Mouse (Mus musculus) left cerebral cortex, postnatal 4 days (tissue): ENCODE measurements around the gene Glrx2. TPM values are rescaled to one million over a fixed set of nuclear protein-coding genes. Genes with fewer than 3 reads are reported as not detected.
"Not testable (repeated sequence)": the region's sequence is repeated elsewhere in the genome, so short reads cannot be mapped to it uniquely, and the experiment has no call there.

Source experiments
- DNase-seq: peaks from one replicate; pipeline ENCODE4 v3.0.0-alpha.2; 2022
- intact Hi-C: fragments of 180-260 bp; cut with DNase I; formaldehyde crosslinking; loops from one replicate; pipeline ENCODE4 v1.15.1; 2025
- total RNA-seq, 2 experiments: library from RNA; stranded (reverse); gene quantifications; 2 replicates each; pipeline ENCODE4 v1.2.3; 2021

Gene Glrx2
- 100 to 1,000 TPM in 1 of 2 experiments, 10 to 100 TPM in 1; 93.4 to 104 TPM for total RNA-seq

DNA sequence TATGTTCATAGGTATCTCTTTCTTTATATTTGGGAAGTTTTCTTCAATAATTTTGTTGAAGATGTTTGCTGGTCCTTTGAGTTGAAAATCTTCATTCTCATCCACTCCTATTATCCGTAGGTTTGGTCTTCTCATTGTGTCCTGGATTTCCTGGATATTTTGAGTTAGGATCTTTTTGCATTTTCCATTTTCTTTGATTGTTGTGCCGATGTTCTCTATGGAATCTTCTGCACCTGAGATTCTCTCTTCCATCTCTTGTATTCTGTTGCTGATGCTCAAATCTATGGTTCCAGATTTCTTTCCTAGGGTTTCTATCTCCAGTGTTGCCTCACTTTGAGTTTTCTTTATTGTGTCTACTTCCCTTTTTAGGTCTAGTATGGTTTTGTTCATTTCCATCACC, at the start of gene Glrx2:
Gene Glrx2 (plus strand): TSS at position 301 of the 400 bp plus-strand sequence.
- DNase-seq, intact Hi-C loops: not testable (repeated sequence)

DNA sequence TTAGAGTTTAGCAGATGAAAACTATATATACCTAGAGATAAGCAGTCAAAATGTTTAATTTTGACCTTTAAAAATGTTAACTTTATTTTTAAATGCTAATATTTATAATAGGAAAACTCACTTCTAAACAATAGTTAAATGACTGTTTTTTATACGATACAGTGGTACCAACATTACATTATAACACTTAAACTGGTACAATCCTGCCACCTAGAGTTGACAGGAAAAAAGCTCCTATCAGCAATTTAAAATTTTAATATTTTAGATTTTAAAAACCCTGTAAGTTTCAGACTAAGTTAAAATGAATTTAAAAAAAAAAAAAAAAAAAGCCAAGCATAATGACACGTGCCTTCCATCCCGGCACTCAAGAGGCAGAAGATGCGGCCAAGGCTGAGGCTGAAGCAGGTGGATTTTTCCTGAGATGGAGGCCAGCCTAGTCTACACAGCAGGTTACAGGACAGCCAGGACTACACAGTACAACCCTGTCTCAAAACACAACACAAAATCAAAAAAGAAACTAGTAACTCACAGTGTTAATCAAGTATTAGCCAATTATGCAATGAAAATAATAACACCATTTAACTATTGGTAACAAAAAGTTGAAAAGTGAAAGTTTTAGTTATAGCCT, 40.3 kb upstream of the Glrx2 start:
- DNase-seq = no peak
- intact Hi-C loops = no loop called here

DNA sequence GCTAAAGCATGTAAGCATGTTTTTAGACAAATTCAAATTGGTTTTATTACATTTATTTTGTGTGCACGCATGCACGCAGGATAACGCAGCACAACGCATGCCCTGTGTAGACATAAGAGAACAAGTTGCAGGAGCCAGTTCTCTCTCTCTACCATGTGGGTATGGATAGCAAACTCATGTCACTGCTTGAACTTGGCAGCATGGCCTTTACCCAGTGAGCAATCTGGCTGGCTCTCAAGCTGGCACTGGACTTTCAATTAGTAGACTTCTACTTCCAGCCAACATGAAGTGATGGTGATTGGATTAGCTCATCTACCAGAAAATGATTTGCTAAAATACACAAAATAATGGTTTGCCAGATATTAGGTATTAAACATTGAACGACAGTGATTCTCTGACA, 35.0 kb upstream of the Glrx2 start:
- intact Hi-C loops = no loop called here
- DNase-seq = peak; percentile 85

DNA sequence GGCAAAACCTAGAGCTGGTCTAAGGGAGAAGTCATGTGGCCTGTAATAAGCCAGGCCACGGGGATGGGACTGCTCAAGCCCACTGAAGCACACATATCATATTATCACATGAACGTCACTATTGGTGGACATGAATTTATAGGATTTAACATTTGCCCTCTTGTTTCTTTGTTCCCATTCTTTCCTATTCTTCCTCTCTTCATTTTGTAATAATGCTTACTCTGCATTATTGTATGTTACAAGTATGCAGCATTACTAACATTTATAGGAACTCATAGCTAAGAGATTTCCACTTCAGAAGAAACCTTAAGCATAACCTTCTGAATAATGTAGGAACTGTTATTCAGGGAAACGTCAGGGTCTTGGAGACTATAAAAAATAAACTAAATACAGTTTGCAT, 31.3 kb upstream of the Glrx2 start:
- intact Hi-C loops = no loop called here
- no peak for DNase-seq

DNA sequence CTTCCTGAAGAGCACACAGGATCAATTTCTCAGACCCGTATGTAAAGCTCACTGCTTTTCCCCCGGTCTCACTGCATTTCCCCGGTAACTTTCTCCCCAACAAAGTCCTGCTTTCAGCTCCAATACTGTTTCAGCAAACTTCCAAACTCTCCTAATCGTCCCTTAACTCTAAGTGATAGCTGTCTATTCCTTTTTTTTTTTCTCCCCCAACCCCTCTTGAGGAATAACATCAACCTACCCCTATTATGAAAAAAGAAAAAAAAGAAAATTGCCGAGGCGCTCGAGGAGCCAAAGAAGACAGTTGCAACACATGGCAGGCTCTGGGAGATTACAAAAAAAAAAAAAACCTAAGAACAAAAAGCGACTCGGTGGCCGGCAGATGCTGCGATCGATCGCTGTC, 14.4 kb upstream of the Glrx2 start:
- no peak for DNase-seq
- intact Hi-C loops = no loop called here

DNA sequence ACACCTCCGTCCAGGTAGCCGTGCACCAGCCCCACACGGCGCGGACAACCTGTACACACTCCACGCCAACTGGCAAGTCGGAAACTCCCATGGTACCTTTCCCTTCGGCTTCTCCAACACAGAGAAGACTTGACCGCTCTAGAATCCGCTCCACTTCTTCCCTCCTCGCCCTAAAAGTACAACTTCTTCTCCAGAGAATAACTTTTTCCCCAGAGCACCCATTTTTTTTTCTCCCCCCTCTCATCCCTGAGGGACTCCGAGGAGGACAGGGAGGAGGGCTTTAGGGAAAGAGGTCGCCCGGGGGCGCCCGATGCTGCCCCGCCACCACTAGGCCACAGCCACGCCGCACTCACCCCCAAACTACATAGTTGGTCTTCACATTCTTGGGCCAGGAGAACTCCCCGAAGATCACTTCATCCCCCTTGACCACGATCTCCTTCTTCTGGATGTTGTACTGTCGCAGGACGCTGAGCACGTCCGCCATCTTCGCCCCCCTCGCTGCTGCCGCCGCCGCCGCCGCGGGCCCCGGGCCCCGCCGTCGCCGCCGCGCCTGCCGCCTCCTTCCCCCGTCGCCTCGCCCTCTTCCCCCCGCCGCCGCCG, 13.9 kb upstream of the Glrx2 start:
- intact Hi-C loops = no loop called here

DNA sequence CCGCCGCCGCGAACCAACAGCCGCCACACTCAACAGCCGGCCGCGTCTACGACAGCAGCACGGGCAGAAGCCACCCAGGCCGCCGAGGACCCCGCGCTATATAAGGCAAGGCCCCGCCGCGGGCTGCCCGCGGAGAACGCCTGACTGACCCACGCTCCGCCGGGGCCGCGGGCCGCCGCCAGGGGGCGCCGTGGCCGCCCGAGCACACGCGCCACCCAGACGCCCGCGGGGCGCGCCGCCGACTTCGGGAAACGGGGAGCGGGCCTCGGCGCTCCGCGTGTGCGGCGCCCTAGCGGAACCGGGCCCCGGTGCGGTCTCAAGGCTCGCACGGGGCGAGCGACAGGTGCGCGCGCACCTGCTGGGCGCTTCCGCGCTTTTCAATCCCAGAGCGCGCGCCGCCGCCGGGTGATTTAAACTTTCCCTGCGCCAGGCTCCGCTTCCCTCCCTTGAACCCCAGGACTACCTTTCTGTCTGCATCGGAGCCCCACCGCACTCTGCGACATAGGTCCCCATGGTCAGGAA, 13.3 kb upstream of the Glrx2 start, which contains the start of gene Cdc73:
Gene Cdc73 (minus strand): TSS at position 153 of the 522 bp plus-strand sequence.
- intact Hi-C loops = no loop called here
- DNase-seq = peak; percentile 93

More for the DNA sequence above, 13.9 kb upstream of the Glrx2 start:
- DNase-seq = peak; percentile 18

DNA sequence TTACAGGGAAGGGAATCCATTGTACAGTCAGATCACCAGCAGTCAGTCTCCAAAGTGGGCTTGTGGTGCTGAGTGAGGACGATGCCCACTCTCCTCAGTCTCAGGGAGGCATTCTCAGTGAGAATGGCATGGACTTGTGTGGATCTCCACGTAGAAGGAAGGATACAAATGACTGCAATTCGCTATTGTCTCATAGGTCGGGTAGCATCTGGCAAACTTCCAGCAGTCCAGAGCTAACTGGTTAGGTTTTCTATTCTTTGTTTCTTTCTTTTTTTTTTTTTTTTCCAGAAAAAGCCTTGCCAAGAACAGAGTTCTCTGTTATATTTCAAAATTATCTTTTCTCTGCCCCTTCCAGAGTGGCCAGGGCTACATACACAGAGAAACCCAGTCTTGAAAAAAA, 9.1 kb upstream of the Glrx2 start:
- intact Hi-C loops = no loop called here
- peak; percentile 3 for DNase-seq

DNA sequence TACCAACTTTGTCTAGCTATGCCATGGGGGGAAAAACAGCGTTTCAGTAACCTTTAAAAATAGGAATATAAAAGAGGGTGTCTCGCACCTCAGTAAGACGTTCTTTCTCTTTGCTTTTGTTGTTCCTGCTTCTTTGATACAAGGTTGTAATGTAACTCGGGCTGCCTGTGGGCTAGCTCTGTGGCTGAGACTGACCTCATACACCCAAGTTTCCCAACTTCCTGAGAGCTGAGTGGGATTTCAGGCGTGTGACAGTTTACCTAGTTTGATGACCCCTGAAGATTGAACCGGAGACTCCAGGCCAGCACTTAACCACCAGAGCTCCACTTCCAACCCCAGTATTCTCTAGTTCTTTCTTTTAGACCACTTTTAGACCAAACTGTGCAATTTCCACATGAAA, 7.8 kb upstream of the Glrx2 start:
- intact Hi-C loops = no loop called here
- DNase-seq = no peak

DNA sequence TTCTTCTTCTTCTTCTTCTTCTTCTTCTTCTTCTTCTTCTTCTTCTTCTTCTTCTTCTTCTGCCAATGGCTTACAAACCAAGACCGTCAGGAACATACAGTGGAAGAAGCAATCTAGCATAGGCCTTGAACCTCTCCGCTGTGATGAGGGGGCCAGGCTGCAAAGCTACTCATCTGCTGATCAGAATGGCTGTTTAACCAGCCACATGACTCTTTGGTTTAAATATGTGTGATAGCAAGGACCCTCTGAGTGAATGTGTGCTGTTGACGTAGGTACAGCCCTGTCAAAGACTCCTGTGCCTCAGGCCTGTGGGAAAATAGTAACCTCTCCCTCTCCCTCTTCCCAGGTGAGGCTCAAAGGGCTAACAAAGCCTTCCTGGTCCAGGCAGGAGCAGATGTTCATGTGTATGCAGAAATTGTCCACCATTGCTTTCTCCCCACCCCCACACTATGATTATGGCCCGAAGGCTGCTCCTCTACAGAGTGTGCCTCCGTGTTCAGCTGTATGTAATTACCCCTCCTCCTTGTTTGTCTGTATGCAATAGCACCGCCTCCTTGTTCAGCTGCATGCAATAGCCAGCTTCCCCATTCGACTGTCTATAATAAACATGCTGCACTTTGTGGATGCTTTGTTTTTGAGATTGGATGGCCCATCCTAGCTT, 6.0 kb upstream of the Glrx2 start:
- intact Hi-C loops = no loop called here
- DNase-seq = no peak

DNA sequence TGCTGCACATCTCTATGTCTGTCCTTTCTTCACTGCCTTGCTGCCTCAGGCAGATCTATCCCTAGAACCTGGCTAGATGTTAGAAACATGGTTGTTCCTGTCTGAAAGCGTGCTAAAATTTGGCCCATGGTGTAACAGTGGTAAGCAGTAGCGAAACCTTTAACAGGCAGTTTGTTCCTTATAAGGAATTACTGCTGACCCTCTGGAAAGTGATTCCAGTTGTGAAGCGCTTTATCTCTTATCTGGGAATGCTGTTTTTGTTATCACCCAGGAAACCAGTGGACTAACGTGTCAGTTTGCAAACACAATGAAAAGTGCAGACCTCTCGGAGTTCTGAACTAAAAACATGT, 5.5 kb upstream of the Glrx2 start:
- intact Hi-C loops = no loop called here
- DNase-seq = no peak

DNA sequence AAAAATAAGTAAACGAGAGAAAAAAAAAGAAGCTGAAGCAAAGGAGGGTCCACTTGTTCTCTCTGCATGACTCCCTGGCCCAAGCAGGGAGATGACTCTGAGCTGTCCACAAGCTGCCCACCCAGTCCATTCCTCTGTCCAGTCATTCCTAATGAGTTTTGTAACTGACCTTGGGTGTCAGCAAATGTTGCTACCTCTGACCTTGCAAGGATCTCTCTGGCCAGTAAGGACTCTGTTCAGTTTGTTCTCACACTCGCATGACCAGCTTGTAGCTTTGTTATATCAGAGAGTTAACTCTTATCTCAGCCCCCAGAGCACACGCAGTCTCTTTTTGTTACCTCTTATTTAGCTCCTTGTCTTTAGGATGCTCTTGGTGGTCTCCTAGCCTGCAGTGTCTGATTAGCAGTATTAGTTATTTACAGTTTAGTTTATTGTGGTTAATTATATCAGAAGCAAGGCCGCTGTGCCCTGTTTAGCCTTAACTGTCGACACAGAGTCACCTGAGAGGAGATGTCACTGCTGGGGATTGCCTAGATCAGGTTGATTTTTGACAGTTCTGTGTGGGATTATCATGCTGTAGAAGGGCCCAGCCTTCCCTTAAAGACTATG, 8.4 kb downstream of the Glrx2 start:
- intact Hi-C loops = no loop called here
- no peak for DNase-seq

DNA sequence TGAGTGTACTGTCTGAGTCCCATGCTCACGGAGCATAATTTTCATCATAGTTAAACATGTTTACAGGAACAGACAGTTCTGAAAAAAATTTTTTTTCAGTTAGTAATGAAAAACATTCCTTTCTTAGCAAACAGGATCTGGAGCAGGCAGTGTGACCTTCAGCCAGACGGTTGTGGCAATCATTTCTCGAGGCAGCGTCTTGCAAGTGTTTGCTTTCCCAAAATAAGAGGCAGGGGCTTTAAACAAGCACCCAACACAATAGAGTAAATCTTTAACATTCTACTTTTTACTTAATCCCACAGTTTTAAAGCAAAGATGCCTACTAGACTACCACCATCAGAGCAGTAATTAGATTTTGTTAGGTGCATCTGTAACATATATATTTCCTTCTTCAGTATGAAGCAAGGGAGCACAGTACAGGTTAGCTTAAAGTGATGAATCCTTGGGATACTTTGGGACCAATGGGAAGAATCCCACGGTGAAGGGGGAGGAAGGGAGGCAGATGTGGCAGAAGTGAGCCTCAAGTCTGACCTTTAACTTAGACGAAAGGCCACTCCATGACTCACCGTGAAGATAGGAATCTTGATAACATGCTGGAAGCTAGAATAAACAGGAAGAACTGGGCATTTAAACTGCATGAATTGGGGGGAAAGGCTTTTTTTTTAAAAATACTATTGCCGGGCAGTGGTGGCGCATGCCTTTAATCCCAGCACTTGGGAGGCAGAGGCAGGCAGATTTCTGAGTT, 11.7 kb downstream of the Glrx2 start:
- no peak for DNase-seq
- intact Hi-C loops = no loop called here

DNA sequence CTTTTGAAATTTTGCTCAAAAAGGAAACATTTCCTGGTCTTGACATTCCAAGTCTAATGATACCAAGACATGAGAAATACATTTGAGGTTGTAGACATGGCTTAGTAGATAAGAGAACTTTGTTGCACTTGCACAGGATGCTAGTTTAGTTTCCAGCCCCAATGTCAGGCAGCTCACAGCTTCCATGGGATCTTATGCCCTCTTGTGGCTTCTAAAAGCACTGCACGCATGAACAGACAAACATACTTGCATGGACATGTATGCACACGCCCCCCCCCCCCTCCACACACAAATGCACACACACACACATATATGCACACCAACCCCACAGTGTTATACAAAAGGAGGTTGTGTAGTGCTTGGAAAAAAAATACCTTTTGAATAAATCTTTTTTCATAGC, 14.8 kb downstream of the Glrx2 start:
- DNase-seq = no peak
- intact Hi-C loops = no loop called here

DNA sequence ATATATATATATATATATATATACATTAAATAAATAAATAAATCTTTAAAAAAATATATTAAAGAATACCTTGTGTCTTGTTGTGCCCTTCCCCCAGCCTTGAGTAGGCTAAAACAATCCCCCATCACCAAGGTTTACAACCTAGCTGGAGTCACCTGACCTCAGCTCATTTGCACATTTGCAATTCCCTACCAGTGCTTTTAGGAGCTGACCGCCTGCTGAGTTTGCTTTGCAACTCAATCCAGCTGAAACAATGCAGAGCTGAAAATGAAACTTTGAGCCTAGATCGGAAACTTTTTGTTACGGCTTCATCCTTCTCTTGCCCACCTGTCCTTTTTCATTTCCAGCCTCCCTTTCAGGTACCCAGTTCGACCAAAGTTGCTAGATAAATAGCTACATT, 15.6 kb downstream of the Glrx2 start:
- DNase-seq = no peak
- intact Hi-C loops = no loop called here

DNA sequence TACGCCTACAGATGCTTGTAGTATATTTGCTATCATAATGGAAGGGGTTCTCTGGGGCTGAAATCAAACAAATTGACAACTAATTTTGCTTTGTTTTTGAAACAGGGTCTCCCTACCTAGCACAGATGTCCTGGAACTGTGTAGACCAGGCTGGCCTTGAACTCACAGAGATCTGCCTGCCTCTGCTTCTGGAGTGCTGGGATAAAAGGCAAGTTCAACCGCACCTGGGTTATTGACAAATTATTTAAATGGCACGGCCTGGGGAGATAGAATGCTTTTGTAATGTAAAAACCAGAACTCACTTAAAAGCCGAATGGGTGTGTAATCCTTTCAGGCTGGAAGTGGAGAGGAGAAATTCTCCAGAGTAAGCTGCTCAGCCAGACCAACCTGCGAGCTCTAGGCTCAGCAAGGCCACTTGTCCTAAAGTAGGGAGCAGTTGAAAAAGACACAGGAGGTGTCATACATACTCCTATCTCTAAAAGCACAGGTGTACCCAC, 17.8 kb downstream of the Glrx2 start:
- no peak for DNase-seq
- intact Hi-C loops = no loop called here

DNA sequence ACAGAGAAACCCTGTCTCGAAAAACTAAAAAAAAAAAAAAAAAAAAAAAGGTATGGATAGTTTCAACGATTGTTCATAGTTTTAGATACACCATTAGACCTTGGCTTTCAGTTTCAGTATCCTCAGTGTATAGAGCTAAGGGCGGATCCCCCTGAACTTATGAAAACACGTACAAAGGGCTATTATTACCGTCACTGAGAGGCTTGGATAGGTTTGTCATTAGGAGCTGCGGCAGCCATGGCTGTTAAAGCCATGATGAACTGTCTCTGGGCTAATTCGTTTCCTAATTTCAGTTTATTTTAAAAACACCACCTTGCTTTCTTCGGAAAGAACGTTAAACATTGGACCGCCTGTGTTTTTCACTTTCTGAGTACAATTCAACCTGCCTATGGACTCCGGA, 22.7 kb downstream of the Glrx2 start:
- DNase-seq = no peak
- intact Hi-C loops = no loop called here

DNA sequence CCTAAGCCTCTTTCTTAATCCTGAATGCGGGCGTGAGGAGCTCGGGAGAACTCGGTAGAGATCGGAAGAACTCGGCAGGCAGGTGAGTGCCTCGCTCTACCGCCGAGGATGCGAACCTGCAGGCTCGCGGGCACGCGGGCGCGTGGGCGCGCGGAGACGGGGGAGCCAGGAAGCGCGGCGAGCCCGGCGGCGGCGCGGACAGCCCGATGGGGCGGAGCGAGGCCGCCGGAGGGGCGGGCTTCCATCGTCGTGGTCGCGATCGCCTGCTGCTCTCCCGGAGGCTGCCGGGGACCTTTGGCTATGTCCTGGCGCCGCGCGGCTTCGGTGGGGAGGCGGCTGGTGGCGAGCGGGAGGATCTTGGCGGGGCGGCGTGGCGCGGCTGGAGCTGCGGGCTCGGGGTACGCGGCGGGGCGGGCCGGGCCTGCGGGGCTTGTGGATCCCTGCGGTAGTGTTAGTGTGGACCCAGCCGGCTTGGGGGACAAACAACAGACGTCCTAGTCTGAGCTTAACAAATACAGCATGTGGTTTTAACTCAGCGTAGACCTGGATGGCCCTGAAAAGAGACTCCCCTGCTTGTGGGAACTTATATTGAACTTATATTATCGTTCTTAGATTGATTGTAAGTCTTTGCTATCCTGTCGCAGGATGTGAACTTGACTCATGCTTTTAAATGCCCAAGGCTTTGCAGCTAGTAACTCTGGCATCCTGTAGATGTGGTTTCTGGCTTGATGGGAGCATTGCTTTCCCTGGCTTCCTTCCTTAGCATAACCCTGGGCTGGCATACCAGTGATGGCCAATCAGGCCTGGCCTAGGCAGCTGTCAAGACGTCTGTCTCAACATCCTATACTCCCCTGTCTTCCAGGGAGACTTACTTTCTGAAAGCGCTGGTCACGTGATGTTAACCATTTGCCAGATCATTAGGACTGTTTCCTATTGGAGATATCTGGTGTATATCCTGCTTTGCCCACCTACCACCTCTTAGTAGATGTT, 23.5 kb downstream of the Glrx2 start:
- peak; percentile 87 for DNase-seq
- intact Hi-C loops = no loop called here

DNA sequence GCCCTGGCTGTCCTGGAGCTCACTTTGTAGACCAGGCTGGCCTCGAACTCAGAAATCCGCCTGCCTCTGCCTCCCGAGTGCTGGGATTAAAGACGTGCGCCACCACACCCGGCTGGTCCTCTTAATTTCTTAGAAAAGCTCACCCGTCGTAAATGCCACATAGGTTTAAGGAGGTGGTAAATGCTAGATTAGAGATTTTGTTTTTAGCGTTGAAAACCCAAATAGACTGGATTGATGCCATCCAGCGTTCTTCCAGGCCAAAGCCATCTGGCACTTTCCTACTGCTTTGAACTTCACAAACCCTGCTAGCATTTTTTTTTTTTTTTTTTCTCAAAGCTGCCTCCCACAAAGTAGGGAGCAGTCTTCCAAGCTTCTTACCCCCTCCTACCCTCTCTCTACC, 24.4 kb downstream of the Glrx2 start:
- peak; percentile 20 for DNase-seq
- intact Hi-C loops = no loop called here

DNA sequence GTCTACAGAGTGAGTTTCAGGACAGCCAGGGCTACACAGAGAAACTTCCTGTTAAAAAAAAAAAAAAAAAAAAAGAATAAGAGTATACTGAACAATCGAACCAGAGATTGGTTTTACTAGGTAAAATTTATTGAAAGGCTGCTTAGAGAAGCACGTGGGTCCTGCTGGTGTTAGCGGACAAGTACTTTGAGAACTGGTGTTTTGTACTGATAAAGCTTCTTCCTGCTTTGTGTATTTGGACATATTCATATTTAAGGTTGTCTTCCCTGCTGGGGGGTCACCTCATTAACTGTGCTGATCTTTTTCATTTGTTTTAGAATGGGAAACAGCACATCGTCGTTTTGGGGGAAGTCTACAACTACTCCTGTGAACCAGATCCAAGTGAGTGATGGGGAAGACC, 25.2 kb downstream of the Glrx2 start:
- DNase-seq = no peak
- intact Hi-C loops = no loop called here
